Mouse (Mus musculus): ENCODE results near the gene BC035044. TPM values are rescaled to one million over a fixed set of nuclear protein-coding genes. Genes with fewer than 3 reads are reported as not detected.
"Not testable (repeated sequence)": the region's sequence is repeated elsewhere in the genome, so short reads cannot be mapped to it uniquely, and the experiment has no call there.

The BC035044 gene
- polyA plus RNA-seq, 2 experiments = 0.67 to 1.5 TPM

DNA sequence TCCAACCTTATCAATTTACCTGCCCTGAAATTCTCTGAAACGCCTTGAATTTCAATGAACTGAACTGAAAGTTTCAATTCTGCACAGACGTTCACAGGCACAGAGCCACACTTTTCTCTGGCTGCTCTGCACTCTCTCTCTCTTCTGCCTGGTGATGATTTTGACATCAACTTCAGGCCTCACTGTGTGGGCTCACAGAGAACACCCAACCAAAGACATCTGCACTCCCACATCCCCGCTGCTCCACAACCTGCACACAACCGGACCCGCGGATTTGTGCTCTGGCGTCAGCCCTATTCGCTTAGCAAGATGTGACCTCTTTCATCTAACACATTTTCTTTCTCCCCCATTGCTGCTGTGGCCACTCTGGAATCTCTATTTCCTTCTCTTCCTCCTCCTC is 46.8 kb downstream of the BC035044 start:
- Histone ChIP-seq H3K9ac (ENCODE audit: low read depth, low read length, severe bottlenecking) (0 out of 2 replicates have a peak overlapping the region, but pooled peaks have one; percentile 28), H3K27me3 (ENCODE audit: control insufficient read depth, insufficient read depth, low read length) (no peaks in the 10 kb centered on the region), H3K27ac (replicated peaks; ENCODE audit: low read depth, low read length) (peak overlapping the region; percentile 93; the same call in 1 of the 2 replicates), H3K4me2 (replicated peaks; ENCODE audit: low read depth, low read length, severe bottlenecking) (peak overlapping the region; percentile 65), H3K4me1 (ENCODE audit: control insufficient read depth, insufficient read depth, low read length) (peaks cover 12% of the 10 kb centered on the region), H3K36me3 (ENCODE audit: control insufficient read depth, insufficient read depth, low read length) (no peaks in the 10 kb centered on the region), H3K9me3 (ENCODE audit: control insufficient read depth, low read length) (no peaks in the 10 kb centered on the region), H3K4me3 (replicated peaks; ENCODE audit: low read length) (peak overlapping the region; percentile 76)
- DNase-seq (ENCODE audit: low spot score) (no peak), ATAC-seq (ENCODE audit: low FRiP score, low read depth) (no peak)
- no peak for TF ChIP-seq POLR2A (IDR thresholded peaks at IDR 0.05; ENCODE audit: borderline replicate concordance, extremely low read depth, insufficient read depth, insufficient read length)
- 34% methylated on average over 8 of the region's 8 CpGs for WGBS

- Histone ChIP-seq H3K27me3 (ENCODE audit: control insufficient read depth, insufficient read depth, low read length) (no peaks in the 10 kb centered on the region), H3K27ac (replicated peaks; ENCODE audit: low read depth, low read length) (peak overlapping the region; percentile 93), H3K4me1 (ENCODE audit: control insufficient read depth, insufficient read depth, low read length) (peaks cover 12% of the 10 kb centered on the region), H3K4me3 (replicated peaks; ENCODE audit: low read length) (peak overlapping the region; percentile 76), H3K4me2 (replicated peaks; ENCODE audit: low read depth, low read length, severe bottlenecking) (peak overlapping the region; percentile 65), H3K9me3 (ENCODE audit: control insufficient read depth, low read length) (no peaks in the 10 kb centered on the region), H3K36me3 (ENCODE audit: control insufficient read depth, insufficient read depth, low read length) (no peaks in the 10 kb centered on the region), H3K9ac (ENCODE audit: low read depth, low read length, severe bottlenecking) (peak overlapping the region; percentile 81)
- DNase-seq (ENCODE audit: low spot score) (peak; percentile 70), ATAC-seq (ENCODE audit: low FRiP score, low read depth) (peak; percentile 43)
- TF ChIP-seq POLR2A (IDR thresholded peaks at IDR 0.05; ENCODE audit: borderline replicate concordance, extremely low read depth, insufficient read depth, insufficient read length) = no peak
- under 1% methylated on average over 22 of the region's 22 CpGs for WGBS
Observed at GRCm38 (mm10) chr6:128843479-128843992, 47.4 kb downstream of the BC035044 start.

GRCm38 (mm10) chr6:128842945-128843478 is 47.9 kb downstream of the BC035044 start:
- Histone ChIP-seq H3K27me3 (ENCODE audit: control insufficient read depth, insufficient read depth, low read length) (no peaks in the 10 kb centered on the region), H3K27ac (replicated peaks; ENCODE audit: low read depth, low read length) (peak overlapping the region; percentile 96), H3K9ac (ENCODE audit: low read depth, low read length, severe bottlenecking) (peak overlapping the region; percentile 81), H3K4me3 (replicated peaks; ENCODE audit: low read length) (peak overlapping the region; percentile 76), H3K9me3 (ENCODE audit: control insufficient read depth, low read length) (no peaks in the 10 kb centered on the region), H3K36me3 (ENCODE audit: control insufficient read depth, insufficient read depth, low read length) (no peaks in the 10 kb centered on the region), H3K4me2 (replicated peaks; ENCODE audit: low read depth, low read length, severe bottlenecking) (peak overlapping the region; percentile 65), H3K4me1 (ENCODE audit: control insufficient read depth, insufficient read depth, low read length) (peaks cover 12% of the 10 kb centered on the region)
- peak; percentile 84 for ATAC-seq (ENCODE audit: low FRiP score, low read depth)
- under 1% methylated on average over 43 of the region's 44 CpGs for WGBS
- DNase-seq (ENCODE audit: low spot score) = peak; percentile 96
- 0 out of 2 replicates have a peak, but pooled peaks have one; percentile 1 for TF ChIP-seq POLR2A (IDR thresholded peaks at IDR 0.05; ENCODE audit: borderline replicate concordance, extremely low read depth, insufficient read depth, insufficient read length)

GRCm38 (mm10) chr6:128842356-128842944 is 48.5 kb downstream of the BC035044 start:
- under 1% methylated on average over 20 of the region's 20 CpGs for WGBS
- no peaks in the 10 kb centered on the region for H3K9me3 ChIP-seq (ENCODE audit: control insufficient read depth, low read length)
- 0 out of 2 replicates have a peak, but pooled peaks have one; percentile 8 for TF ChIP-seq POLR2A (IDR thresholded peaks at IDR 0.05; ENCODE audit: borderline replicate concordance, extremely low read depth, insufficient read depth, insufficient read length)
- peak overlapping the region; percentile 58 for H3K4me2 ChIP-seq (replicated peaks; ENCODE audit: low read depth, low read length, severe bottlenecking)
- H3K27me3 ChIP-seq (ENCODE audit: control insufficient read depth, insufficient read depth, low read length) = no peaks in the 10 kb centered on the region
- H3K4me3 ChIP-seq (replicated peaks; ENCODE audit: low read length) = peak overlapping the region; percentile 76
- peak overlapping the region; percentile 96 for H3K27ac ChIP-seq (replicated peaks; ENCODE audit: low read depth, low read length)
- DNase-seq (ENCODE audit: low spot score) (peak; percentile 40), ATAC-seq (ENCODE audit: low FRiP score, low read depth) (no peak)
- no peaks in the 10 kb centered on the region for H3K36me3 ChIP-seq (ENCODE audit: control insufficient read depth, insufficient read depth, low read length)
- H3K9ac ChIP-seq (ENCODE audit: low read depth, low read length, severe bottlenecking) = peak overlapping the region; percentile 80
- H3K4me1 ChIP-seq (ENCODE audit: control insufficient read depth, insufficient read depth, low read length) = peaks cover 12% of the 10 kb centered on the region

DNA sequence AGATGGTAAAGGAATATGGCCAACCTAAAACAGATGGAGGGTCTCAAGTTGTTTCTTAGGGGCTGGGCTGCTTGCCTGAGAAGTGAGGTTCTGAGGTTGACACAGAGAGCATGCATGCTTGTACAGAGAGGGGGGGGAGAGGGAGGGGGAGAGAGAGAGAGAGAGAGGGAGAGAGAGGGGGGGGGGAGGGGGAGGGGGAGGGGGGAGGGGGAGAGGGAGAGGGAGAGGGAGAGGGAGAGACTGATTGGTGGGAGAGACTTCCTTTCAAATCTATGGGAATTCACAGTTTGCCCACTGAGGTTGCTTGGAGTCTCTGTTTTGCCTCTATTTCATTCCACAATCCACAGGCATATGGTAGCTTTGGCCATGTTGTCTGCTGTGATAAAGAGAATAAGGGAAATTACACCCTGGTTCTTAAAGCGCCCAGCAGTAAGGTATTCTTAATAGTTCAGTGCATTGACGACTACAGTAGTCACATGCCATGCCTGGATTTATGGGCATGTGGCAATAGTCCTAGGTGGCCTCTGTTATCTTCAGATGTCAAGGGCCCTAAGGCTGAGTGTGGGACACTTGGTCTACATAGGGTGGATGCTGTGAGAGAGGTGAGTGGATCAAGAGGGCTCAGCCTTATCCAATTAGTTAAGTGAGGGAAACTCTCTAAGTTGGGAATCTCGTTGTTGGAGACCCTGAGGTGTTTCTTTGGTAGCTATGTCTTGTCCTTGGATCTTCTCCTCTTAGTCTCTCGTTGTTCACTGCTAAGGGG is 49.4 kb downstream of the BC035044 start:
- ATAC-seq (ENCODE audit: low FRiP score, low read depth) = no peak
- DNase-seq (ENCODE audit: low spot score) = no peak
- WGBS = 41% methylated on average over 4 of the region's 4 CpGs
- Histone ChIP-seq H3K9ac (ENCODE audit: low read depth, low read length, severe bottlenecking) (peak overlapping the region; percentile 80; the same call in 1 of the 2 replicates), H3K27me3 (ENCODE audit: control insufficient read depth, insufficient read depth, low read length) (no peaks in the 10 kb centered on the region), H3K27ac (replicated peaks; ENCODE audit: low read depth, low read length) (0 out of 2 replicates have a peak overlapping the region, but pooled peaks have one; percentile 26), H3K4me2 (replicated peaks; ENCODE audit: low read depth, low read length, severe bottlenecking) (peak overlapping the region; percentile 58), H3K9me3 (ENCODE audit: control insufficient read depth, low read length) (no peaks in the 10 kb centered on the region), H3K4me1 (ENCODE audit: control insufficient read depth, insufficient read depth, low read length) (peaks cover 12% of the 10 kb centered on the region), H3K4me3 (replicated peaks; ENCODE audit: low read length) (peak overlapping the region; percentile 76), H3K36me3 (ENCODE audit: control insufficient read depth, insufficient read depth, low read length) (no peaks in the 10 kb centered on the region)
- no peak for TF ChIP-seq POLR2A (IDR thresholded peaks at IDR 0.05; ENCODE audit: borderline replicate concordance, extremely low read depth, insufficient read depth, insufficient read length)

GRCm38 (mm10) chr6:128840669-128841068 is 50.3 kb downstream of the BC035044 start:
- H3K4me1 ChIP-seq (ENCODE audit: control insufficient read depth, insufficient read depth, low read length) = peaks cover 12% of the 10 kb centered on the region
- not testable (repeated sequence) for ATAC-seq (ENCODE audit: low FRiP score, low read depth); DNase-seq (ENCODE audit: low spot score); H3K27ac ChIP-seq (replicated peaks; ENCODE audit: low read depth, low read length); H3K4me3 ChIP-seq (replicated peaks; ENCODE audit: low read length); H3K9ac ChIP-seq (ENCODE audit: low read depth, low read length, severe bottlenecking); H3K9me3 ChIP-seq (ENCODE audit: control insufficient read depth, low read length); H3K27me3 ChIP-seq (ENCODE audit: control insufficient read depth, insufficient read depth, low read length); H3K4me2 ChIP-seq (replicated peaks; ENCODE audit: low read depth, low read length, severe bottlenecking); H3K36me3 ChIP-seq (ENCODE audit: control insufficient read depth, insufficient read depth, low read length)
- WGBS = 80% methylated on average over 3 of the region's 3 CpGs

Data from limb, embryonic 14.5 days (tissue).